Mouse (Mus musculus): ENCODE results near the gene Sfmbt2.
"Not testable (repeated sequence)": the region's sequence is repeated elsewhere in the genome, so short reads cannot be mapped to it uniquely, and the experiment has no call there.

The Sfmbt2 gene

DNA sequence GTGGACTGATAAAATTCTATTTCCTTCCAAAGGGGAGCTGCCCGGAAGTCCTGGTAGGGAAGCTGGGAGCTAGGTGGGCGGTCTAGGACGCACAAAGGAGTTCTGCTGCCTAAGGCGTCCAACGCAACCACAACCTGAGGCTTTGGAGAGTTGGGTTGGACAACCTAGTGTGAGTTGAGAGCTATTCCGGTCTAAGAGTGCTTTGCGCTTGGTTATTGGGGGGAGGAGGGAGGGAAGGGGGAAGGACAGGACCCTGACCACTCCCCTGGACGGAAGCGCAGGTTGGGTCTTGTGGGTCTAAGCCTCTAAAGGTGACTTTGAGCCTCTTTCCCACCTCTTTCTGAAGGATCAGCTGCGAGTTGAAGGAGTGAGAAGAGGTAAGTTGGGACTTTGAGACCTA is at the start of gene Sfmbt2:
Sfmbt2 (plus strand) TSS at position 335 of the 400 bp plus-strand sequence.
- DNase-seq (ENCODE audit: low spot score in 2 of 2) = no peak

DNA sequence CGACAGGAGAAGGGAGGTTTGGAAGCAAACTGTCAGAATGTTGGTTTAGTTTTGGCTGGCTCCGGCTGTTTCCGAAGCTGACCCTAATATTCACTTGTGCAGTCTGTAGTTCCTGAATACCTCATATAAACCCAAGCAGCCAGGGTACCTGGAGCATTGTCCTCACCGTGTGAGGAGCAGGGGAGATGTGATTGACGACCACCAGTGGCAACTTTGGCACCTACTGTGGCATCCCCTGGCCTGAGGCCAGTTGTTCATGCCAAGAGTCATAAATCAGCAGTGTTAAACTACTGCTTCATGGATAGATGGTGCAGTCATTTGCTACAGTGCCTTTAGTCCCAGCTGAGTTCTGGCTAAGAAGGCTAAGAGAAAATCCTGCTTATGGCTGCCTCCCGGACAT is 49.2 kb upstream of the Sfmbt2 start:
- no peak for DNase-seq (ENCODE audit: low spot score in 2 of 2)

DNA sequence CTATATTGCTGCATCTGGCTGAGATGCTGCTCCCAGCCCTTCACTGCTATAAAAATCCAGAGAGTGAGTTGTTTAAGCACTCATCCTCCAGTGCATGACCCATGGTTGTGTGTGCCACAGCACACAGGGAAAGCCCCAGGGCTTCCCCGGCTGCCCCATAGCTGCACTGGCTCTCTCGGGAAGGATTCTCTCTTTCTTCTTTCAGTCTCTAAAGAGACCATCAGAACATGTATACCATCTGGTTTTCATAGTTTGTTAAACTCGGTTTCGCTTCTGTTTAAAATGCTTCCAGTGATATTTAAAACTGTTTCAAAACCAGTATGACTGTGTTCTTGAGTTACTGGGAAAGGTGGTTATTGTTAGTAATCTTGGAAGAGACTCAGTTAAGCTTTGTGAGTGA is 47.1 kb upstream of the Sfmbt2 start:
- no peak for DNase-seq (ENCODE audit: low spot score in 2 of 2)

DNA sequence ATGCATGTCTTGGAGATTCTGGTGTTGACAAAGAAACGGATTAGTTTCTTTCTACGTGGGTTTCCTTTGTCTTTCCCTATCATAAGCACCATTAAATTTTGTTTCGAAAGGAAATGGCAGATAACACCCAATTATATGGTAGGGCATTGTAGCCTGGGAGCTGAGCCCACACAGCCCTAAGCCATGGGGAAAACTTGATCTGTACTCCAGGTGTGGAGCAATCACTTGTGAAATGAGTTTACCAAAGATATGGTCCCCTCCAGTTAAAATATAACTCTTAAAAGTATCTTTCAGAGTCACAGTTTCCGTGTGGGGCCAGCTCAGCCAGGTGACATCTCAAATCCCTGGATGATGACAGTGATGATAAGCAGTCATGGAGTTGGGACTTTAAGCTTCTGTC is 45.3 kb upstream of the Sfmbt2 start:
- no peak for DNase-seq (ENCODE audit: low spot score in 2 of 2)

DNA sequence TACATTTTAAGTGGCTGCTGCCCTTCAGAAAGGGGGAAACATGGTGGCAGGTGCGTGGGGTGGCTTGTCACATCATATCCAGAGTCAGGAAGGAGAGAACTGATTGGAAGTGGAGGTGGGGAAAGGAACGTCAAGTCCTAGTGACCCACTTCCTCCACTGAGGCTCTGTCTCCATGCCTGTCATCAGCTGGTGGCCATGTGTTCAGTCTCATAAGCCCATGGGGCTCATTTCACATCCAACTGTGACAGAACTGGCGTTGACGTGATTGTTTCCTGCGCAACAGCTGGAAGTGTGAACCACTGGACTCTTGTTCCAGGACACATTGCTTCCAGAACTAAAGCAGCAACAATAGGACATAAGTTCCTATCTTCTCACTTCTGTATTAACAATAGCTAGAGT is 40.1 kb upstream of the Sfmbt2 start:
- DNase-seq (ENCODE audit: low spot score in 2 of 2) = no peak

DNA sequence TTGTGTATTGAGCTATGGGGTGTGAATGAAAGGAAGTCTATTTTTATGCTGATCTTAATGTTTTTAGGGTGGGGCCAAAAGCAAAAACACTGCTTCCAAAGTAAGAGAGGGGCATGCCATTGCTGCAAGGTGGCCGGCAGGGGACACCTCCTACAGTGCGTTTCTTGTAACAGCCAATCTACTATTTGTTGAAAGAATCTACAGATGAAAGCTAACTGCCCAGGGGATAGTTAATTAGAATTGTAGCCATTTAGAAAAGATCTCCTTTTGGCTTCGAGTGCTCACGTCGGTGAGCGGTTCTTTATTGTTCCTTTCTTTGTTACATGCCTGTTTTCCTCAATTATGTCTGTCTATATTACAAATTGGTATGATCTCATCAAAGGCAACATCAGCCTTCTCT is 36.0 kb upstream of the Sfmbt2 start:
- no peak for DNase-seq (ENCODE audit: low spot score in 2 of 2)

DNA sequence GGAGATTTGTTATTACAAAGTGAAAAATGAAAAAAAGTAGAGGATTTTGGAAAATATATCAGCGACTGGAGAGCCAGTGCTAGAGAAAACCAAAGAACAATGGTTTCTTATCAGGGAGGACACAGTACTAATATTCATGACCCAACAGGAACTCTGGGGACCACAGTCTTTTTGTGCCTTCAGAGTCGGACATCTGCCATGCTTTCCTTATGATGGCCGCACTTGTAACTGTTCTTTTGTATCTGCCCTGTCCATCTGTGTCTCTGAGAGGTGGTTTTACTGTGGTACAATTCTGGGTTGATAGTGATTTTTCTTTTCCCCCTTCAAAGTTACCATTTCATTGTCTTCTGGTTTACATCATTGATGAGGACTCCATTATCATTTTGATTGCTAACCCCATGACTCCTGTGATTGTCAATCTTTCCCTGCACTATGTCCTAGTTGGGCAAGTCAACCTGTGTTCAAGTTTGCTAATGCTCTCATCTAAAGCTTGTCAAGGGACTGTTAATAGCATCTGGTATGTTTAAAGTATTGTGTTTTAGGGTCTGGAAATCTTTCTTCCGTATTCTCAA is 35.2 kb upstream of the Sfmbt2 start:
- no peak for DNase-seq (ENCODE audit: low spot score in 2 of 2)

DNA sequence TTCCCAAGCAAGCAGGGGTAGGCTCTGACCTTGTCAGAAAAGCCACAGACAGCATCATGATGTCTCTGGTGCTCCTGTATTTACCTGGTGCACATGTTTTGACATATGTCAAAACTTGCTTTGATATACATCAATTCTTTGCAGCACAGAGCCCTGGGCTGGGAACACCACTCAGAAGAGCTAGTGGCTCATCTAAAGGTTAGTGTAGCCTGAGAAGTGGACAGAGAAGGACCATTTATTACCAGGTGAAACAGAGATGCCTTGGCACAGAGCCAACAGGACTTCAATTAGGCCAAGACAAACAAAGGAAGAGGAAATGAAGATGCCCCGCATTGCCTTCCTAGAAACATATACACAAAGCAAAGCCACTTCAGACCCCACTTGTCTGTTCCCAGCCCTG is 30.3 kb upstream of the Sfmbt2 start:
- DNase-seq (ENCODE audit: low spot score in 2 of 2) = no peak

DNA sequence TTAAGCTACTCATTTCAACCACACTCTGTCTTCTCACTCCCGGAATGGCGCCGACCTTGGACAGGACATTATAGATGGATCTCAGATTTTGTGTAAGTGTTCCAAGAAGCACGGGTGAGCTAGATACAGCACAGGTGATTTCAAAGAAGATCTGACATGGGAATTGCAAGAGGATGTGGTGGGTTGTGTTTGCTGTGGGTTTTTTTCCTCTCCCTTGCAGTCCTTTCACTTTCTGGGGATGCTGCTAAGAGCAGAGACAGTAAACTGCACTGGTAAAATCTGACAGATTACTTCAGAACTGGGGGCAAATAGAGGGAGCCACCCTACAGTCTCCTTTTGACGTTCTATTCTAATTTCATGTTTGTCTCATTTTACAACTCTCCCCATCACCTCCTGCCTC is 26.8 kb upstream of the Sfmbt2 start:
- DNase-seq (ENCODE audit: low spot score in 2 of 2) = no peak

DNA sequence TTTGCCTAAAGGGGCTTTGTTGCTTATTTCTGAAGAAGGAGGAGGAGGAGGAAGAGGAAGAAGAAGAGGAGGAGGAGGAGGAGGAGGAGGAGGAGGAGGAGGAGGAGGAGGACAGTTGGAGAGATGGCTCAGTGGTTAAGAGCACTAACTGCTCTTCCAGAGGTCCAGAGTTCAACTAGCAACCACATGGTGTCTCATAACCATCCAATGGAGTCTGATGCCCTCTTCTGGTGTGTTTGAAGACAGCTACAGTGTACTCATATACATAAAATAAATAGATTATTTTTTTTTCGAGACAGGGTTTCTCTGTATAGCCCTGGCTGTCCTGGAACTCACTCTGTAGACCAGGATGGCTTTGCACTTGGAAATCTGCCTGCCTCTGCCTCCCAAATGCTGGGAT is 26.2 kb upstream of the Sfmbt2 start:
- DNase-seq (ENCODE audit: low spot score in 2 of 2) = not testable (repeated sequence)

DNA sequence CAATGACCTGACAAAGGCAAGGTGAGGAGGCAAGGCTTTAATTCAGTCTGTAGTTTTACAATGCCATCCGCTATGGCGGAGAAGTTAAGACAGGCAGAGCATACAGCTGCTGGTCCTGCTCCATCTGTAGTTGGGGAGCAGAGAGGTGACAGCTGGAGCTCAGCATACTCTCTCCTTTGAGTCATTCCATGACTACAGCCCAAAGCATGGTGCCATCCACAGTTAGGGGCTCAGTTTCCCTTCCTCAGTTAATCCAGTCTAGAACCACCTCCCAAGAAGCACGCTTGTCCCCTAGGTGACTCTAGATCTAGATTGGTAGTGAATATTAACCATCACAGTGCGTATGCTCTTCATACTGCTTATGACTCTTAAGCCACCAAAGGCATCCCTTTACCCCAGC is 23.1 kb upstream of the Sfmbt2 start:
- no peak for DNase-seq (ENCODE audit: low spot score in 2 of 2)

DNA sequence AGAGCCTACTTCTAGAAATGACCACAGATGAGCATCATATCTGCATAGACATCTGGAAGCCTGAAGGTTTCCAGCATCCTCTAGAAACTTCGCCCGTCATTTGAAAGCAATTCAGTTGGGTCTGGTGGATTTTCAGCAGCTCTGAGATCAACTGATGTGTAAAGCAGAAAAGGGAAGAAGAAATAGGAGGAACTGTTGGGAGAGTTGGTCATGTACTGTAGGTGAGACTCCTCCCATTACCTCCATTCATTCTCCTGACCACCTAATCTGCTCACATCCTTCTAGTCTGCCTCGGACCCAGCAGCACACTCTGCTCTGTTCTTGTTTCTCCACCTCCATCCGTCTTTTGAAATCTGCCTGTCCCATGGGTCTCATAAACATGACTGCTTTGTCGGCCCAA is 22.3 kb upstream of the Sfmbt2 start:
- no peak for DNase-seq (ENCODE audit: low spot score in 2 of 2)

DNA sequence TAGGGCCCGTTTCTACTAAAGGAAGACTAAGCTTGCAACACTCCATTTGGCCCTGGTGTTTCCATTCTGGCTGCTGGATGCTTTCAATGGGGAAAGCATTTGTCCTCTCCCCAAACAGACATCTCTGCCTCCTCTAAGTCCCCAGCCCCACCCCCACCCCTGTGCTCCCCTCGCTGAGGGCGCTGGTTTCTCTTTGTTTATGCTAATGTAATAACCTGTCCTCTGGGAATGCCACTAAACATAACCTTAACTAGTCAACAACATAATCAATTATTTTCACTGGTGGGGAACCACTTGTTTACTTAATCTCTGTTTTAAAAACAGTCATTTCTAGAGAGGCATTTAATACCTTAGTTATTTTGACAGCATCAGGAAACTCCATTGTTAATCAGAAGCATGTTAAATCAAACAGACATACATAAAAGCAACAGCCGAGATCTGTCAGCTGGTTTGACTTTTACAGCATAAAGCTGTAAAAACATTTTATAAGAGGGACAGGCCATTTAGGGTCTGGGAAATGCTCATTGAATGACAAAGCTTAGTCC is 20.0 kb upstream of the Sfmbt2 start:
- DNase-seq (ENCODE audit: low spot score in 2 of 2) = no peak

DNA sequence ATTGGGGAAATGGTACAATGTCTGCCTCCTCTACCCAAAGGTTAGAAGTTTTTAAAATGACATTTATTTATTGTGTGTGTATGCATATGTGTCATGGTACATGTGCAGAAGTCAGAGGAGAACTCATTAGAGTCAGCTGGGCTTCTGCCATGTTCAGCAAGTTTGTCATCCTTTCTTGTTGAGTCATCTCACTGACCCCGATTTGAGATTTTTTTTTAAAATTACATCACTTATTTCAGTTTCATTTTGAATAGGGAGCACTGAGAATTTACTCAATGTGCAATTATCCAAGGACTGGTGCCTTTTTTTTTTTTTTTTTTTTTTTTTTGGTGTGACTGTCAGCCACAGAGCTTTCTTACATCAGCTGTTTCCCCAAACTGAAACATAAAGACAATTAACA is 19.2 kb upstream of the Sfmbt2 start:
- DNase-seq (ENCODE audit: low spot score in 2 of 2) = no peak

DNA sequence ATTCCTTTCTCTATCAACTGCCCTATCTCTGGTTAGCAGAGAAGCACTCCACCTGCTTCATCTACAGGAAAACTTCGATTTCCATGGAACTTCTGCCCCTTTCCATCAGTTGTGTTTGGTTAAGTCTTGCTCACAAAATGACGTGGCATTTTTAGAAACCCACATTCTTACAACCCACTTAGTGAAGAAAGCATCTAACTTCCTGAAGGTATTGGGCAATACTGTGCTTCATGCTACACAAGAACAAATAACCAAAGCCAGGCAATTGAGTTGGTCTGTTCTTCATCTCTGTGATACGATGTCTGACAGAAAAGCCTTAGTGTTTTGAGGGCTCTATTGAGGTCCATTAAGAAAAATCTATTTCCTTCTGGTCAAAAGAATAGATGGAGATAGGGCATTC is 17.4 kb upstream of the Sfmbt2 start:
- no peak for DNase-seq (ENCODE audit: low spot score in 2 of 2)

DNA sequence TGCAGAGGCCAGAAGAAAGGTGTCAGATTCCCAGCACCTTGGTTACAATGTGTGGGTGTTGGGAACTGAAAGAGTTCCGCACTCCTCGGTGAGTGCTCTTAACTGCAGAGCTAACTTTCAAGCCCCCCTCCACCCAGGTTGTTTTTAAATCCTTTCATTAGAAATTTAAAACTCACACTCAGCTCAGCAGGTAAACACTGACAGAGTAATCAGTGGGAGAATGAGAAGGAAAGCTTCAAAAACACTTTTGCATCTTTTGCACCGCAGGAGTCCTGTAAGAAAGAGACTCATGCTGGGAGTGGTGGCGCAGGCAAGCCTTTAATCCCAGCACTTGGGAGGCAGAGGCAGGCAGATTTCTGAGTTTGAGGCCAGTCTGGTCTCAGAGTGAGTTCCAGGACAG is 16.4 kb upstream of the Sfmbt2 start:
- no peak for DNase-seq (ENCODE audit: low spot score in 2 of 2)

DNA sequence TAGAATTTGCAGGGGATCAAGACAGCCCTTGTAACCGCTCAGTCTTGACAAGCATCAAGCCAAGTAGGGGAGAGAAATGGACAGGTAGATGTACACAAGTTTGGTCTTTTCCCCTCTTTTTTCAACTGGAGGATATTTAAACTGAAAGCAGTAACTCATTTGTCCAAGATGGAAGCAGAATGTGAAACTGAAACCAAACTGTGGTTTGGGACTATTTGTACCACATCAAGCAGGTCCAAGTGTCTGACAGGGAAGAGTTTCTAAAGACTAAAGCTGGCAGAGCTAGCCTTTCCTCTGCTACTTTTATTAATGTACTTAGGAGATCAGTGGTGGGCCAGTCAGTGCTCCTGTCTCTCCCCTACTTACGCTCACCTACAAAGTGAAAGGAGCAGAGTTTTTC is 10.4 kb upstream of the Sfmbt2 start:
- no peak for DNase-seq (ENCODE audit: low spot score in 2 of 2)

DNA sequence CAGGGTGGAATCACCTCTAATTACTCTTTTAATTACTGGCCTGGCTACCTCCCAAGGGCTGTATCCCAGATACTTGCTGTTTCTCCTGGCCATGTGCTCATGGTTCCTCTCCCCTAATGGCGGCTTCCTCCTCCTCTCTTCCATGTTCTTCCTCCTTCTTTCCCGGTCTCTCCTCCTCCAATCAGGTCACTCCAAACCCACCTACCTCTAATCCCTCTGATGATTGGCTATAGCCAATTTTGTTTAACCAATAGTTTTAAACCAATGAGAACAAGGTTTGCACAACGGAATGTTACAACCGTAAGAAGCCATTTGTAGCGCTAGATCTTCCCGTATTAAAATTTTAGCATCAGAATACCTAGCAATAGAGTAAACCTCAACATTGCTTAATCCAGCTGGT is 5.2 kb upstream of the Sfmbt2 start:
- DNase-seq (ENCODE audit: low spot score in 2 of 2) = no peak

DNA sequence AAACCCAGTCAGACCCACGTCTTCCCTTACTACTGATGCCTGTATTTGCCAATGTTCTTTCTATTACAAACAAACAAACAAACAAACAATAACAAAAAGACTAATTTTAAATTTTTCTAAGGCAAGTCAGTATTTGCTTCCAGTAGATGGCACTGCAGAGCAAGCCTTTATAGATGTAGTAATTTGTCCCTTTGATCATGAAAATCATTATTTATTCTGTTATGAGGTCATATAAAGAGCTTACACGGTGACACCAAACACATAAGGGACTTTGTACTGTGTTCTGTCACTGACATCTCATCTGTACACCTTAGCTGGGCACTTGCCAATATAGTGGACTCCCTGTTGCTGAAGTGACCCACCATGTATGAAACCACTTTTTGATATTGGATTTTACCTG is 4.0 kb upstream of the Sfmbt2 start:
- DNase-seq (ENCODE audit: low spot score in 2 of 2) = no peak

DNA sequence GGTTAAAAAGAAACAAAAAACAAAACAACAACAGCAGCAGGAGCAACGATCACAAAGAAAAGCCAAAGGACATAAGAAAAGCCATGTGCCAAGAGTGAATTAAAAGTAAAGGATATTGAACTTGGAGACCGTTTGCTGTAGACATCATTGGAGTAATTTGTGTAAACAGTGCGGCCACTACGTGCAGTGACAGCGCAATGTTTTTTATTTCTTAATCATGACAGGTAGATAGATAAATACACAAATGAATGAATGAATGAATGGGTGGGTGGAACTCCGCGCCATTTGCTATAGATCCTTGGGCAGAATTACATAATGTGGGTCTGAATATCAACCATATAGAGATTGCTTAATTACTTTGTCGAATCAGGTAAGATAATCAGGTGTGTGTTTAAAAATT is 634 bp upstream of the Sfmbt2 start:
- no peak for DNase-seq (ENCODE audit: low spot score in 2 of 2)

DNA sequence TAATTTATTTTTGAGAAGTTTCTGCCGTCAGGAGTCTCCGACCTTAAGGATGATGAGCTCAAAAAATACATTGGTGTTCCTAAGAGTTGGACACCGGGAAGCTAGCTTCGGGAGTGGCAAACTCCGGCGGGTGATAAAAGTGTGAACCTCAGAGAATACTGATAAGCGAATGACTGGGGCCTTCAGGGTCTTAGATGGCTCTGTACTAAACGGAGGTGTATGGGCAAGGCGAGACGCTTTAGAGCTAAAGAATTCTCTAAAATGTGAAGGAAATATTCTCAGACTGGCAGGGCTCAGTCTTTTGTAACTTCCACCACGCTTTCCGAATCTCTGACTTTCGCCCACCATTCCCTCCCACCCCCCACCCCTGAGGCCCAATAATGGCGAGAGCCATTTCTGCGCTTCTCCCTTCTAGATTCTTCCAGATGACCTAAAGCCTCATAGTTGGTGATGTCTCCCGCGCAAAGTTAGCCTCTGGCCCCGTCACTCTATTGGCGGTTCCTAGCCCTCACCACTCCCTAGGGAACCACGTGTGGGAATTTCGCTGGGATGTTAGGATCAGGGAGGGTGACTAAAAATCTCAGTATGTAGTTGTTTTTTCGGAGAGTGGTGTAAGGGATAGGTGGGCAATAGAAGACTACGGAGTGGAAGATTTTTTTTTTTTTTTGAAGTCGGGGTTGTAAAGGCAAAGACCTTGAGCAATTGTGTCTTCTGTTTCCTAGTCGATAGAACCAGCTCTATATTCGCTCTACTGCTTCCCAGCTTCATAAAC is 563 bp downstream of the Sfmbt2 start:
- DNase-seq (ENCODE audit: low spot score in 2 of 2) = no peak

DNA sequence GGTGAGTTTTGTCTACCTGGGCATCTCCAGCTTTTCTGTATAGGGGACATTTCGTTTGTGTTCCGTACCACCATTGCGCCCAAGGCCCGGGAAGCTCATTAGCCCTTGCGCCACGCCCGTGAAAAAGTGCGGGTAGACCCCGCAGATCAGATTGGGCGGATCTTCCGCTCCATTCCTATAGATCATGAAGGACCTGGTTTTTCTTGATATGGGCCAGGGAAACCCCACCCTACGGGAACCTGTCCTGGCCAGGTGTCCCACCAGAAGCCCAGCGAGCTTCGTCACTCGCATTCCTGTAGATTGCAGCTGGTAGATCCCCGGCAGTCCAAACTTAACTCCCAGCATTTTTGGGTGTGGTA is 1.1 kb downstream of the Sfmbt2 start:
- DNase-seq (ENCODE audit: low spot score in 2 of 2) = no peak

DNA sequence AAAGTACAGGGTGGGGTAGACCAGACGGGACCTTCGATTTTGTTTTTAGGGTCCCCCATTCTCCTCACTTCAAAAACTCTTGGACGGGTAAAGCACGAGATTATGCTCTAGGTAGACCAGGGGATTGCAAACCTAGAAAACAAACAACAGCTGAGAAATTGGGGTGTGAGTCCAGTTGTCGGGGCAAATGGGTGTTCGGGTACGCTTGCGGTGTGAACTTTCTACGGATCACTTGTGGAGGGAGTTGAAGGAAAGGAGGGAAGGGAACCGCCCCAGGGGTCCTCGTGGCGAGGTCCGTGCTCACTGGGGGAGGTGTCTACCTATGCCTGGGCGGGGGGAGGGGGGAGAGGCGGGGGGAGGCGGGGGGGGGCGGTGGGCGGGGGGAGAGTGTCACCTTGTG is 1.6 kb downstream of the Sfmbt2 start:
- DNase-seq (ENCODE audit: low spot score in 2 of 2) = no peak

DNA sequence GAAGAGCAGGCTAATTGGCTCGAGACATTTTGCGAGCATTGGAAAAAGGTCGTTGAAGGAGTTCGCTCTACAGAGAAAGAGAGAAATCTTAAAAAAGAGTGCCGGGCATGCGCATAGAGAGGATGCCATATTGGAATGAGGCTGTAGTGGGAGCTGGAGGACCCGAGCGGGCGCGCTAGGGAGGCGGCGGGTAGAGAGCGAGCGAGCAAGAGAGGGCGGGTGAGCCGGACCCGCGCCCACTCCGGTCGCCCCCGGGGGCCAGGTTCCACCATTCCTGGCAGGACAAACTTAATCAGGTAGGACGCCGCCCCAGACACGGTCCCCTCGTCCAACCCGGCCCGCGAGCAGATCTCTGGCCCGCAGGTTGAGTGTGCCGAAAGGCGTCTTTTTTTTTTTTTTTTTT is 2.0 kb downstream of the Sfmbt2 start:
- peak; percentile 33 to 57 for DNase-seq (ENCODE audit: low spot score in 2 of 2)

Data from frontal cortex, postnatal 25 days (tissue).